Mouse (Mus musculus) cerebellum, adult 2 months (tissue): ENCODE results near the gene Slc22a4. TPM values are rescaled to one million over a fixed set of nuclear protein-coding genes. Genes with fewer than 3 reads are reported as not detected.
A peak's percentile ranks its signal among the peaks of the same experiment; 100 is the strongest.

ENCODE experiments used
- DNase-seq, 2 experiments: peaks; one replicate each; pipeline ENCODE4 v3.0.0; 2021
- H3K27ac ChIP-seq: fragments of 200-500 bp; 2 replicates; pipeline ENCODE4 v1.5.1; 2012; ENCODE audit warnings: low read length, control low read depth, inconsistent platforms; ENCODE audit not compliant: insufficient read depth
- H3K27me3 ChIP-seq: fragments of 200-500 bp; 2 replicates; pipeline ENCODE4 v1.6.1; 2012; ENCODE audit warnings: inconsistent platforms, mild to moderate bottlenecking, low read length, moderate library complexity; ENCODE audit not compliant: control insufficient read depth, insufficient read depth
- H3K4me1 ChIP-seq: fragments of 200-500 bp; 2 replicates; pipeline ENCODE4 v1.6.1; 2011; ENCODE audit warnings: low read length; ENCODE audit not compliant: control insufficient read depth, insufficient read depth
- H3K4me3 ChIP-seq: fragments of 200-500 bp; replicated peaks from 2 replicates; pipeline ENCODE3; 2011; ENCODE audit warnings: mild to moderate bottlenecking, low read depth, low read length, control low read depth; ENCODE audit not compliant: insufficient read depth
- CTCF ChIP-seq: fragments of 200-500 bp; IDR thresholded peaks from 2 replicates; pipeline ENCODE4 v1.5.1; 2011; ENCODE audit warnings: low read depth, mild to moderate bottlenecking, control low read depth, low read length, moderate library complexity, borderline replicate concordance; ENCODE audit not compliant: insufficient read depth
- POLR2A ChIP-seq: fragments of 200-500 bp; IDR thresholded peaks from 2 replicates; pipeline ENCODE4 v1.6.1; 2011; ENCODE audit warnings: low read length, control low read depth, borderline replicate concordance; ENCODE audit not compliant: insufficient read depth
- WGBS: fragments of 180-500 bp; shearing (Covaris S2); methylation state at CpG from one replicate; pipeline ENCODE4 v1.1.7; 2018; 5-methylcytosine and 5-hydroxymethylcytosine counted together
- polyA plus RNA-seq: library from polyadenylated mRNA; depleted of rRNA; stranded (reverse); fragments of >200 nt; gene quantifications from 2 replicates; pipeline ENCODE4 v1.2.3, GENCODE M21; 2012

The Slc22a4 gene
- polyA plus RNA-seq, 1 experiment, result 53.6 TPM

GRCm38 (mm10) chr11:54062086-54062752, 34.3 kb upstream of the Slc22a4 start:
- Histone ChIP-seq H3K27ac (no peak overlapping the region), H3K4me3 (no peak overlapping the region), H3K4me1 (peaks cover 39% of the 10 kb centered on the region), H3K27me3 (no peaks in the 10 kb centered on the region)
- whole genome bisulfite sequencing, result 34% methylated on average over 12 of the region's 12 CpGs
- TF ChIP-seq CTCF, result no peak
- no peak for TF ChIP-seq POLR2A
- DNase-seq, result peak; percentile 57 to 72

GRCm38 (mm10) chr11:54060316-54060715, 32.4 kb upstream of the Slc22a4 start:
- Histone ChIP-seq H3K4me1 (peaks cover 39% of the 10 kb centered on the region), H3K4me3 (no peak overlapping the region), H3K27me3 (no peaks in the 10 kb centered on the region), H3K27ac (no peak overlapping the region)
- no peak for DNase-seq
- TF ChIP-seq POLR2A, result no peak
- TF ChIP-seq CTCF, result no peak
- 61% methylated on average over 9 of the region's 9 CpGs for WGBS

- WGBS, result 73% methylated on average over 1 of the region's 1 CpGs
- TF ChIP-seq POLR2A, result no peak
- no peak for TF ChIP-seq CTCF
- peaks cover 39% of the 10 kb centered on the region for H3K4me1 ChIP-seq
- DNase-seq, result peak in 1 of 2 experiments; percentile 24
- no peak overlapping the region for H3K4me3 ChIP-seq
- H3K27ac ChIP-seq, result no peak overlapping the region
- no peaks in the 10 kb centered on the region for H3K27me3 ChIP-seq
Observed at GRCm38 (mm10) chr11:54059526-54059925, 31.6 kb upstream of the Slc22a4 start.

GRCm38 (mm10) chr11:54058643-54059042, 30.8 kb upstream of the Slc22a4 start:
- 8% methylated on average over 6 of the region's 6 CpGs for WGBS
- no peak for TF ChIP-seq CTCF
- no peak for TF ChIP-seq POLR2A
- no peak overlapping the region for H3K4me3 ChIP-seq
- DNase-seq, result peak; percentile 55 to 67
- no peaks in the 10 kb centered on the region for H3K27me3 ChIP-seq
- peaks cover 39% of the 10 kb centered on the region for H3K4me1 ChIP-seq
- H3K27ac ChIP-seq, result peak overlapping the region; percentile 50; the same call in 1 of the 2 replicates

- 60% methylated on average over 10 of the region's 10 CpGs for WGBS
- peak in 1 of 2 experiments; percentile 27 for DNase-seq
- no peaks in the 10 kb centered on the region for H3K27me3 ChIP-seq
- TF ChIP-seq POLR2A (no peak), CTCF (no peak)
- H3K4me3 ChIP-seq, result no peak overlapping the region
- H3K27ac ChIP-seq, result no peak overlapping the region
- H3K4me1 ChIP-seq, result peaks cover 36% of the 10 kb centered on the region
Observed at GRCm38 (mm10) chr11:54058056-54058617, 30.2 kb upstream of the Slc22a4 start.

- TF ChIP-seq CTCF (no peak), POLR2A (no peak)
- Histone ChIP-seq H3K4me3 (no peak overlapping the region), H3K27ac (no peak overlapping the region), H3K4me1 (peaks cover 33% of the 10 kb centered on the region), H3K27me3 (no peaks in the 10 kb centered on the region)
- no peak for DNase-seq
- 54% methylated on average over 2 of the region's 2 CpGs for WGBS
Observed at GRCm38 (mm10) chr11:54057428-54057827, 29.5 kb upstream of the Slc22a4 start.

GRCm38 (mm10) chr11:54056132-54056531, 28.2 kb upstream of the Slc22a4 start:
- DNase-seq, result peak; percentile 43 to 59

GRCm38 (mm10) chr11:54054257-54054656, 26.4 kb upstream of the Slc22a4 start:
- peaks cover 13% of the 10 kb centered on the region for H3K4me1 ChIP-seq
- TF ChIP-seq POLR2A (no peak), CTCF (peak; percentile 61)
- DNase-seq, result peak; percentile 50 to 71
- no peak overlapping the region for H3K4me3 ChIP-seq
- no peak overlapping the region for H3K27ac ChIP-seq
- WGBS, result 29% methylated on average over 6 of the region's 6 CpGs
- no peaks in the 10 kb centered on the region for H3K27me3 ChIP-seq

More at GRCm38 (mm10) chr11:54056132-54056531, 28.2 kb upstream of the Slc22a4 start:
- WGBS, result 44% methylated on average over 8 of the region's 8 CpGs
- TF ChIP-seq CTCF, result peak; percentile 23; the same call in 1 of the 2 replicates
- TF ChIP-seq POLR2A, result no peak
- Histone ChIP-seq H3K27ac (no peak overlapping the region), H3K4me1 (peaks cover 23% of the 10 kb centered on the region), H3K27me3 (no peaks in the 10 kb centered on the region), H3K4me3 (no peak overlapping the region)
